9 mouse cellular contexts compared by ENCODE assay signal in the genomic region with DNA sequence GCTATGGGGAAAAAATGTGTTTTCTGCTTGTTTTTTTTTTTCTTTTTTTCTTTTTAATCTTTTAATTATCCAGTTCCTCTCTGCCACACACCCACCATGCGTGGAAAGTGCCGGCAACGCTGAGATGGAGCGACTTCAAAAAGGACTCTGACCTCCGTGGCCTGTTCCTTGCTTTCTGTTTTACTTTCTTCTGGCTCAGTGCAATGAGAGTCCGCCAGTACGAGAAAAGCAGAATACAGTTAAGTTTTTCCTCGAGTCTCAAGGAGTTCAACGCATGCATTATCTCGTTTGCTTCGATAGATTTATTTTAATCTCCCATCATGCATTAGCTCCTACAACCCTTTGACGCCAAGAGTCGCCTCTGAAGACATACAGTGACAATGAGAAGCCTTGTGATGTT.
A peak's percentile ranks its signal among the peaks of the same experiment; 100 is the strongest.
DNase-seq lines count a peak whose midpoint lies in the region; ATAC-seq lines count a peak whose summit lies in the region.
"Had no signal": no experiment of that assay in that cellular context is flagged by ENCODE, and none has a peak within 500 bp of the region (broad histone marks: within the 10 kb centered on the region; RNA-seq: fewer than 3 reads in every experiment).

No protein-coding gene starts in this region.

- WGBS in heart, embryonic 11.5 days (ENCODE audit: insufficient replicate concordance) = 18% methylated on average over 13 of the region's 13 CpGs
- 10% methylated on average over 13 of the region's 13 CpGs for WGBS in forebrain, embryonic 14.5 days
- 4% methylated on average over 13 of the region's 13 CpGs for WGBS in midbrain, embryonic 14.5 days

- no peaks in the 10 kb centered on the region for H3K36me3 ChIP-seq in heart, embryonic 11.5 days (ENCODE audit: control insufficient read depth, insufficient read depth, low read length)
- no peaks in the 10 kb centered on the region for H3K36me3 ChIP-seq in forebrain, embryonic 14.5 days (ENCODE audit: control insufficient read depth, insufficient read depth, low read length)
- no peaks in the 10 kb centered on the region for H3K36me3 ChIP-seq in midbrain, embryonic 14.5 days (ENCODE audit: control insufficient read depth, insufficient read depth, low read length)

- peak overlapping the region; percentile 40 for H3K4me3 ChIP-seq in heart, embryonic 11.5 days (ENCODE audit: low read depth, low read length)
- H3K4me3 ChIP-seq in forebrain, embryonic 14.5 days (ENCODE audit: low read depth, low read length) = peak overlapping the region; percentile 11
- 0 out of 2 replicates have a peak overlapping the region, but pooled peaks have one; percentile 3 for H3K4me3 ChIP-seq in midbrain, embryonic 14.5 days (replicated peaks; ENCODE audit: low read depth, low read length)

- no peaks in the 10 kb centered on the region for H3K27me3 ChIP-seq in heart, embryonic 11.5 days (ENCODE audit: control insufficient read depth, insufficient read depth, low read length)
- peaks cover 11% of the 10 kb centered on the region for H3K27me3 ChIP-seq in forebrain, embryonic 14.5 days (replicated peaks; ENCODE audit: control insufficient read depth, insufficient read depth, low read length)
- H3K27me3 ChIP-seq in midbrain, embryonic 14.5 days (ENCODE audit: control insufficient read depth, insufficient read depth, low read length) = peaks cover 7% of the 10 kb centered on the region; the same call in 1 of the 2 replicates

- H3K9ac ChIP-seq in heart, embryonic 11.5 days (ENCODE audit: low read depth, low read length) = no peak overlapping the region
- peak overlapping the region; percentile 0; the same call in 1 of the 2 replicates for H3K9ac ChIP-seq in forebrain, embryonic 14.5 days (ENCODE audit: low read length)
- no peak overlapping the region for H3K9ac ChIP-seq in midbrain, embryonic 14.5 days (replicated peaks; ENCODE audit: low read length)

- no peak for ATAC-seq in heart, embryonic 11.5 days (replicated peaks; ENCODE audit: insufficient number of reproducible peaks, low FRiP score, low TSS enrichment)
- no peak for ATAC-seq in forebrain, embryonic 14.5 days
- ATAC-seq in midbrain, embryonic 14.5 days (ENCODE audit: low FRiP score, low TSS enrichment) = no peak
- ATAC-seq in granulocyte monocyte progenitor cell, adult 5-6 weeks (replicated peaks; ENCODE audit: poor library complexity, severe bottlenecking) = no peak

- no peak for DNase-seq in heart, adult 8-10 months (ENCODE audit: low spot score)
- DNase-seq in forebrain, embryonic 14.5 days (ENCODE audit: low spot score) = peak; percentile 13
- peak; percentile 31 to 51 for DNase-seq in kidney, postnatal 36 days
- DNase-seq in midbrain, embryonic 14.5 days = no peak
- DNase-seq in frontal cortex, postnatal 10 days (ENCODE audit: low spot score in 2 of 2) = no peak
- no peak for DNase-seq in layer of hippocampus, adult 9-10 months (ENCODE audit: low spot score)
- DNase-seq: gastrocnemius, postnatal 10 days had no signal

- H3K27ac ChIP-seq in heart, embryonic 11.5 days (ENCODE audit: low read depth, low read length) = no peak overlapping the region
- H3K27ac ChIP-seq in forebrain, embryonic 14.5 days (ENCODE audit: low read depth, low read length) = no peak overlapping the region
- H3K27ac ChIP-seq in midbrain, embryonic 14.5 days (replicated peaks; ENCODE audit: low read depth, low read length) = no peak overlapping the region

- H3K4me2 ChIP-seq in heart, embryonic 11.5 days = peak overlapping the region; percentile 71
- H3K4me2 ChIP-seq in forebrain, embryonic 14.5 days (ENCODE audit: low read length) = peak overlapping the region; percentile 36
- peak overlapping the region; percentile 51 for H3K4me2 ChIP-seq in midbrain, embryonic 14.5 days (ENCODE audit: low read length)

- H3K9me3 ChIP-seq in heart, embryonic 11.5 days (replicated peaks; ENCODE audit: control insufficient read depth, low read length) = no peaks in the 10 kb centered on the region
- no peaks in the 10 kb centered on the region for H3K9me3 ChIP-seq in forebrain, embryonic 14.5 days (replicated peaks; ENCODE audit: control insufficient read depth, low read length)
- H3K9me3 ChIP-seq in midbrain, embryonic 14.5 days (ENCODE audit: control insufficient read depth, low read length) = no peaks in the 10 kb centered on the region

- H3K4me1 ChIP-seq in heart, embryonic 11.5 days (ENCODE audit: control insufficient read depth, insufficient read depth, low read length) = peaks cover 11% of the 10 kb centered on the region
- H3K4me1 ChIP-seq in forebrain, embryonic 14.5 days (ENCODE audit: control insufficient read depth, insufficient read depth, low read length) = peaks cover 9% of the 10 kb centered on the region
- H3K4me1 ChIP-seq in midbrain, embryonic 14.5 days (ENCODE audit: control insufficient read depth, insufficient read depth, low read length) = peaks cover 6% of the 10 kb centered on the region

Comparison
In these comparisons a context has a peak if more than half of its experiments do, and no peak if none do; other contexts are left out.
1. DNase-seq: peak in forebrain, embryonic 14.5 days (single experiment) and kidney, postnatal 36 days (2 of 2); none in heart, adult 8-10 months (single experiment), midbrain, embryonic 14.5 days (single experiment), frontal cortex, postnatal 10 days (0 of 2) and layer of hippocampus, adult 9-10 months (single experiment).
2. Peak in every context shown above with its lines, with median percentiles within 50 percentile points of each other: H3K4me2 ChIP-seq and H3K4me3 ChIP-seq.